In genomic region chr1:133170196-133170595, GRCm38 (mm10) we compare ENCODE assay signal across 23 mouse cellular contexts. TPM values are rescaled to one million over a fixed set of nuclear protein-coding genes. Genes with fewer than 3 reads are reported as not detected.
DNase-seq lines count a peak whose midpoint lies in the region; ATAC-seq and TF ChIP-seq lines count a peak whose summit lies in the region.
"Had no signal": no experiment of that assay in that cellular context is flagged by ENCODE, and none has a peak within 500 bp of the region (broad histone marks: within the 10 kb centered on the region; RNA-seq: fewer than 3 reads in every experiment).

No protein-coding gene starts in this region.

- no peak overlapping the region for H3K9ac ChIP-seq in kidney, embryonic 14.5 days (ENCODE audit: low read depth, low read length)
- H3K9ac ChIP-seq in midbrain, embryonic 11.5 days (ENCODE audit: low read length), result no peak overlapping the region
- H3K9ac ChIP-seq in midbrain, embryonic 15.5 days, result no peak overlapping the region
- H3K9ac ChIP-seq in kidney, embryonic 16.5 days (replicated peaks; ENCODE audit: low read length), result no peak overlapping the region
- H3K9ac ChIP-seq: forebrain, embryonic 13.5 days; heart, embryonic 13.5 days; hindbrain, embryonic 12.5 days; hindbrain, embryonic 15.5 days had no signal

- no peak overlapping the region for H3K4me3 ChIP-seq in kidney, adult 2 months (ENCODE audit: insufficient read depth, low read depth, low read length)
- H3K4me3 ChIP-seq in kidney, embryonic 14.5 days (ENCODE audit: low read length), result no peak overlapping the region
- no peak overlapping the region for H3K4me3 ChIP-seq in midbrain, embryonic 11.5 days (ENCODE audit: low read depth, low read length)
- H3K4me3 ChIP-seq in midbrain, embryonic 15.5 days, result no peak overlapping the region
- no peak overlapping the region for H3K4me3 ChIP-seq in kidney, embryonic 16.5 days (ENCODE audit: low read length)
- H3K4me3 ChIP-seq: forebrain, embryonic 10.5 days; forebrain, embryonic 13.5 days; heart, adult 2 months; heart, embryonic 10.5 days; heart, embryonic 13.5 days; hindbrain, embryonic 12.5 days; hindbrain, embryonic 15.5 days had no signal

- no peak for ATAC-seq in kidney, embryonic 14.5 days (ENCODE audit: low FRiP score, low TSS enrichment)
- no peak for ATAC-seq in midbrain, embryonic 11.5 days (ENCODE audit: low FRiP score)
- no peak for ATAC-seq in midbrain, embryonic 15.5 days (replicated peaks)
- ATAC-seq in kidney, embryonic 16.5 days (ENCODE audit: low FRiP score, low TSS enrichment), result 0 out of 2 replicates have a peak, but pooled peaks have one; percentile 20
- ATAC-seq: CD4-positive, CD25-positive, alpha-beta regulatory T cell, adult 4 months; forebrain, embryonic 13.5 days had no signal

- TF ChIP-seq CTCF in kidney, adult 2 months (conservative IDR thresholded peaks at IDR 0.05; ENCODE audit: insufficient read depth, insufficient read length, low read depth, low read length), result no peak

- no peaks in the 10 kb centered on the region for H3K36me3 ChIP-seq in kidney, adult 2 months (ENCODE audit: control insufficient read depth, insufficient read depth, low read length)
- H3K36me3 ChIP-seq in kidney, embryonic 14.5 days (ENCODE audit: control insufficient read depth, insufficient read depth, low read length), result no peaks in the 10 kb centered on the region
- no peaks in the 10 kb centered on the region for H3K36me3 ChIP-seq in midbrain, embryonic 11.5 days (ENCODE audit: control insufficient read depth, insufficient read depth, low read length)
- H3K36me3 ChIP-seq in midbrain, embryonic 15.5 days (replicated peaks), result no peaks in the 10 kb centered on the region
- no peaks in the 10 kb centered on the region for H3K36me3 ChIP-seq in kidney, embryonic 16.5 days (ENCODE audit: insufficient read depth, low read length)
- H3K36me3 ChIP-seq: forebrain, embryonic 10.5 days; heart, embryonic 10.5 days; heart, embryonic 13.5 days; hindbrain, embryonic 12.5 days; hindbrain, embryonic 15.5 days had no signal

- 61% methylated on average over 8 of the region's 8 CpGs for WGBS in kidney, adult 2 months
- WGBS in kidney, embryonic 14.5 days, result 64% methylated on average over 8 of the region's 8 CpGs
- WGBS in midbrain, embryonic 11.5 days, result 78% methylated on average over 8 of the region's 8 CpGs
- WGBS in midbrain, embryonic 15.5 days, result 69% methylated on average over 8 of the region's 8 CpGs
- WGBS in kidney, embryonic 16.5 days, result 67% methylated on average over 8 of the region's 8 CpGs

- no peaks in the 10 kb centered on the region for H3K9me3 ChIP-seq in kidney, embryonic 14.5 days (ENCODE audit: control insufficient read depth, low read length)
- H3K9me3 ChIP-seq in midbrain, embryonic 11.5 days (ENCODE audit: control insufficient read depth, low read length), result no peaks in the 10 kb centered on the region
- H3K9me3 ChIP-seq in midbrain, embryonic 15.5 days, result no peaks in the 10 kb centered on the region
- H3K9me3 ChIP-seq in kidney, embryonic 16.5 days (ENCODE audit: low read length), result no peaks in the 10 kb centered on the region
- H3K9me3 ChIP-seq: forebrain, embryonic 10.5 days; forebrain, embryonic 13.5 days; heart, embryonic 10.5 days; heart, embryonic 13.5 days; hindbrain, embryonic 12.5 days; hindbrain, embryonic 15.5 days had no signal

- H3K4me2 ChIP-seq in kidney, embryonic 14.5 days (replicated peaks; ENCODE audit: low read depth, low read length), result no peak overlapping the region
- H3K4me2 ChIP-seq in midbrain, embryonic 11.5 days, result no peak overlapping the region
- H3K4me2 ChIP-seq in midbrain, embryonic 15.5 days, result no peak overlapping the region
- H3K4me2 ChIP-seq in kidney, embryonic 16.5 days (replicated peaks; ENCODE audit: low read depth, low read length), result no peak overlapping the region
- H3K4me2 ChIP-seq: forebrain, embryonic 13.5 days; heart, embryonic 13.5 days; hindbrain, embryonic 12.5 days; hindbrain, embryonic 15.5 days had no signal

- peak; percentile 57 for DNase-seq in kidney, adult 2 months
- DNase-seq in midbrain, embryonic 11.5 days (ENCODE audit: low spot score, missing footprints), result peak; percentile 56
- peak; percentile 36 to 78 for DNase-seq in kidney, postnatal 25 days
- no peak for DNase-seq in gastrocnemius, postnatal 4 days (ENCODE audit: low spot score in 2 of 2)
- DNase-seq in spleen, adult 12 weeks (ENCODE audit: low spot score), result no peak
- DNase-seq: adrenal gland, adult 8-10 months; adrenal gland, postnatal 25 days; cerebellum, adult 18-20 months; cerebellum, adult 9-10 months; cerebellum, postnatal 14 days; gastrocnemius, postnatal 25 days; heart, adult 2 months; heart, postnatal 14 days had no signal

- no peaks in the 10 kb centered on the region for H3K27me3 ChIP-seq in kidney, adult 2 months (replicated peaks; ENCODE audit: control insufficient read depth, insufficient read depth, low read length)
- H3K27me3 ChIP-seq in kidney, embryonic 14.5 days (ENCODE audit: control insufficient read depth, insufficient read depth, low read length), result peaks cover 12% of the 10 kb centered on the region
- H3K27me3 ChIP-seq in midbrain, embryonic 11.5 days (ENCODE audit: control insufficient read depth, insufficient read depth, low read length), result no peaks in the 10 kb centered on the region; the same call in 1 of the 2 replicates
- H3K27me3 ChIP-seq in midbrain, embryonic 15.5 days (replicated peaks), result no peaks in the 10 kb centered on the region
- H3K27me3 ChIP-seq in kidney, embryonic 16.5 days (ENCODE audit: insufficient read depth, low read length), result peaks cover 11% of the 10 kb centered on the region

- no peak overlapping the region for H3K27ac ChIP-seq in kidney, adult 2 months (ENCODE audit: insufficient read depth, low read depth, low read length)
- no peak overlapping the region for H3K27ac ChIP-seq in kidney, embryonic 14.5 days (ENCODE audit: low read depth, low read length)
- H3K27ac ChIP-seq in midbrain, embryonic 11.5 days (ENCODE audit: low read depth, low read length), result no peak overlapping the region
- no peak overlapping the region for H3K27ac ChIP-seq in midbrain, embryonic 15.5 days
- H3K27ac ChIP-seq in kidney, embryonic 16.5 days (ENCODE audit: low read length), result no peak overlapping the region
- H3K27ac ChIP-seq: forebrain, embryonic 10.5 days; forebrain, embryonic 13.5 days; heart, adult 2 months; heart, embryonic 10.5 days; heart, embryonic 13.5 days; hindbrain, embryonic 12.5 days; hindbrain, embryonic 15.5 days had no signal

- TF ChIP-seq POLR2A in kidney, adult 2 months (IDR thresholded peaks at IDR 0.05; ENCODE audit: low read depth, low read length), result no peak

- no peaks in the 10 kb centered on the region for H3K4me1 ChIP-seq in kidney, adult 2 months (ENCODE audit: control insufficient read depth, insufficient read depth, low read length)
- no peaks in the 10 kb centered on the region for H3K4me1 ChIP-seq in kidney, embryonic 14.5 days (ENCODE audit: control insufficient read depth, insufficient read depth, low read length)
- no peaks in the 10 kb centered on the region for H3K4me1 ChIP-seq in midbrain, embryonic 11.5 days (ENCODE audit: control insufficient read depth, insufficient read depth, low read length)
- no peaks in the 10 kb centered on the region for H3K4me1 ChIP-seq in midbrain, embryonic 15.5 days
- H3K4me1 ChIP-seq in kidney, embryonic 16.5 days (ENCODE audit: insufficient read depth, low read length), result no peaks in the 10 kb centered on the region

RNA-seq across cellular contexts. Expression of gene Plekha6, which starts 6.2 kb away (rescaled TPM):
- 91.4 and 98.1 TPM in 2 replicates for polyA plus RNA-seq in kidney, adult 2 months (2012; rRNA removed)
- 3.3 and 6.1 TPM in 2 replicates for polyA plus RNA-seq in kidney, embryonic 14.5 days (2014; fragmentation: Nextera tagmentation; extraction: Ambion mirVana)
- polyA plus RNA-seq in midbrain, embryonic 11.5 days (2014; fragmentation: Nextera tagmentation; extraction: Ambion mirVana), result 15.7 and 17.0 TPM in 2 replicates
- 21.4 and 23.4 TPM in 2 replicates for polyA plus RNA-seq in midbrain, embryonic 15.5 days (2015; fragmentation: Nextera tagmentation; extraction: Ambion mirVana)
- polyA plus RNA-seq in kidney, embryonic 16.5 days (2015; fragmentation: Nextera tagmentation; extraction: Ambion mirVana), result 8.5 and 9.7 TPM in 2 replicates
- 10 to 100 TPM; 12.6 to 14.4 TPM for total RNA-seq in gastrocnemius, postnatal 4 days (2021)
- polyA plus RNA-seq: CD4-positive, CD25-positive, alpha-beta regulatory T cell, adult 4 months had no signal

RNA-seq across cellular contexts. Expression of gene Ppp1r15b, which starts 39.3 kb away (rescaled TPM):
- polyA plus RNA-seq in kidney, adult 2 months (2012; rRNA removed), result 22.2 and 23.9 TPM in 2 replicates
- 17.9 and 49.4 TPM in 2 replicates for polyA plus RNA-seq in kidney, embryonic 14.5 days (2014; fragmentation: Nextera tagmentation; extraction: Ambion mirVana)
- polyA plus RNA-seq in midbrain, embryonic 11.5 days (2014; fragmentation: Nextera tagmentation; extraction: Ambion mirVana), result 49.5 and 53.0 TPM in 2 replicates
- polyA plus RNA-seq in midbrain, embryonic 15.5 days (2015; fragmentation: Nextera tagmentation; extraction: Ambion mirVana), result 29.2 and 30.1 TPM in 2 replicates
- 45.7 and 47.7 TPM in 2 replicates for polyA plus RNA-seq in kidney, embryonic 16.5 days (2015; fragmentation: Nextera tagmentation; extraction: Ambion mirVana)
- total RNA-seq in gastrocnemius, postnatal 4 days (2021), result 10 to 100 TPM; 46.0 to 49.1 TPM

Comparison
In these comparisons a context has a peak if more than half of its experiments do, and no peak if none do; other contexts are left out.
1. DNase-seq: peak in kidney, adult 2 months (single experiment), midbrain, embryonic 11.5 days (single experiment) and kidney, postnatal 25 days (2 of 2); none in gastrocnemius, postnatal 4 days (0 of 2) and spleen, adult 12 weeks (single experiment).